Mouse (Mus musculus) liver, embryonic 16.5 days (tissue): ENCODE measurements at regions not wholly inside any gene's neighbourhood (a gene's known extent, or its start where the extent isn't known, plus 50 kb on each side); places are given as distances from the start of the nearest gene placed in this dataset.

ENCODE experiments used
- ATAC-seq: fragments of 200-750 bp; cut with Nextera tagmentation; 2 replicates; pipeline ENCODE4 v1.8.0; 2017; ENCODE audit warnings: low read depth, mild to moderate bottlenecking, moderate number of reproducible peaks, moderate library complexity
- H3K27ac ChIP-seq: fragments of 300-500 bp; sonication (generic); 2 replicates; pipeline ENCODE4 v1.5.1; 2014; ENCODE audit warnings: mild to moderate bottlenecking, low read length
- H3K27me3 ChIP-seq: fragments of 300-500 bp; sonication (generic); 2 replicates; pipeline ENCODE4 v1.6.1; 2014; ENCODE audit warnings: low read depth, low read length, mixed read lengths; ENCODE audit not compliant: control insufficient read depth, insufficient read depth
- H3K36me3 ChIP-seq: fragments of 300-500 bp; sonication (generic); 2 replicates; pipeline ENCODE4 v1.6.1; 2014; ENCODE audit warnings: mild to moderate bottlenecking; ENCODE audit not compliant: control insufficient read depth, insufficient read depth
- H3K4me1 ChIP-seq: fragments of 300-500 bp; sonication (generic); 2 replicates; pipeline ENCODE4 v1.6.1; 2014; ENCODE audit warnings: low read depth, low read length, mixed read lengths; ENCODE audit not compliant: control insufficient read depth
- H3K4me2 ChIP-seq: fragments of 300-500 bp; sonication (generic); 2 replicates; pipeline ENCODE4 v1.6.1; 2014; ENCODE audit warnings: low read depth, low read length, mixed read lengths
- H3K4me3 ChIP-seq: fragments of 300-500 bp; sonication (generic); 2 replicates; pipeline ENCODE4 v1.5.1; 2014; ENCODE audit warnings: low read depth, mild to moderate bottlenecking, low read length
- H3K9ac ChIP-seq: fragments of 300-500 bp; sonication (generic); 2 replicates; pipeline ENCODE4 v1.6.1; 2014; ENCODE audit warnings: low read depth, low read length
- H3K9me3 ChIP-seq: fragments of 300-500 bp; sonication (generic); replicated peaks from 2 replicates; pipeline ENCODE4 v1.6.1; 2016; ENCODE audit warnings: low read length; ENCODE audit not compliant: control insufficient read depth
- WGBS: fragments of 180-500 bp; shearing (Covaris S2); extraction: QIAGEN DNeasy Blood & Tissue Kit; methylation state at CpG from one replicate; pipeline ENCODE4 v1.1.7; 2014; ENCODE audit not compliant: insufficient replicate concordance; 5-methylcytosine and 5-hydroxymethylcytosine counted together

- no peak for ATAC-seq
- Histone ChIP-seq H3K4me3 (no peak overlapping the region), H3K27me3 (no peaks in the 10 kb centered on the region), H3K9ac (no peak overlapping the region), H3K4me1 (no peaks in the 10 kb centered on the region), H3K36me3 (no peaks in the 10 kb centered on the region), H3K27ac (no peak overlapping the region), H3K4me2 (no peak overlapping the region), H3K9me3 (no peaks in the 10 kb centered on the region)
- WGBS = 46% methylated on average over 2 of the region's 2 CpGs
Measured at GRCm38 (mm10) chr13:35402856-35403255, 256.8 kb upstream of the Cdyl start.

- Histone ChIP-seq H3K9me3 (no peaks in the 10 kb centered on the region), H3K4me2 (no peak overlapping the region), H3K27ac (no peak overlapping the region), H3K36me3 (no peaks in the 10 kb centered on the region), H3K27me3 (no peaks in the 10 kb centered on the region), H3K4me1 (no peaks in the 10 kb centered on the region), H3K4me3 (no peak overlapping the region), H3K9ac (no peak overlapping the region)
- ATAC-seq = no peak
- 57% methylated on average over 5 of the region's 5 CpGs for WGBS
Measured at GRCm38 (mm10) chr13:35404428-35404827, 255.2 kb upstream of the Cdyl start.

- no peaks in the 10 kb centered on the region for H3K36me3 ChIP-seq
- no peak overlapping the region for H3K27ac ChIP-seq
- H3K27me3 ChIP-seq = no peaks in the 10 kb centered on the region
- no peaks in the 10 kb centered on the region for H3K9me3 ChIP-seq
- 50% methylated on average over 1 of the region's 1 CpGs for WGBS
- ATAC-seq = no peak
- H3K4me2 ChIP-seq = no peak overlapping the region
- no peaks in the 10 kb centered on the region for H3K4me1 ChIP-seq
- no peak overlapping the region for H3K9ac ChIP-seq
- no peak overlapping the region for H3K4me3 ChIP-seq
Measured at GRCm38 (mm10) chr13:35405384-35405783, 254.2 kb upstream of the Cdyl start.

GRCm38 (mm10) chr13:35417500-35417899 lies 242.1 kb upstream of the Cdyl start:
- H3K4me2 ChIP-seq = no peak overlapping the region
- H3K4me3 ChIP-seq = no peak overlapping the region
- no peaks in the 10 kb centered on the region for H3K4me1 ChIP-seq
- ATAC-seq = no peak
- 58% methylated on average over 4 of the region's 4 CpGs for WGBS
- no peaks in the 10 kb centered on the region for H3K36me3 ChIP-seq
- no peaks in the 10 kb centered on the region for H3K9me3 ChIP-seq
- no peak overlapping the region for H3K9ac ChIP-seq
- H3K27ac ChIP-seq = no peak overlapping the region
- no peaks in the 10 kb centered on the region for H3K27me3 ChIP-seq

- Histone ChIP-seq H3K4me3 (no peak overlapping the region), H3K9me3 (no peaks in the 10 kb centered on the region), H3K4me1 (no peaks in the 10 kb centered on the region), H3K27ac (no peak overlapping the region), H3K4me2 (no peak overlapping the region), H3K36me3 (no peaks in the 10 kb centered on the region), H3K9ac (no peak overlapping the region), H3K27me3 (no peaks in the 10 kb centered on the region)
- 66% methylated on average over 3 of the region's 3 CpGs for WGBS
- ATAC-seq = no peak
Measured at GRCm38 (mm10) chr13:35420076-35420475, 239.6 kb upstream of the Cdyl start.

GRCm38 (mm10) chr13:35426061-35426460 lies 233.6 kb upstream of the Cdyl start:
- H3K9ac ChIP-seq = no peak overlapping the region
- no peak for ATAC-seq
- no peaks in the 10 kb centered on the region for H3K4me1 ChIP-seq
- no peaks in the 10 kb centered on the region for H3K9me3 ChIP-seq
- H3K4me2 ChIP-seq = no peak overlapping the region
- H3K27ac ChIP-seq = no peak overlapping the region
- no peak overlapping the region for H3K4me3 ChIP-seq
- 63% methylated on average over 4 of the region's 4 CpGs for WGBS
- H3K27me3 ChIP-seq = no peaks in the 10 kb centered on the region
- H3K36me3 ChIP-seq = no peaks in the 10 kb centered on the region

GRCm38 (mm10) chr13:35435173-35435572 lies 224.5 kb upstream of the Cdyl start:
- no peak overlapping the region for H3K9ac ChIP-seq
- no peak for ATAC-seq
- H3K4me3 ChIP-seq = no peak overlapping the region
- H3K9me3 ChIP-seq = no peaks in the 10 kb centered on the region
- no peaks in the 10 kb centered on the region for H3K27me3 ChIP-seq
- no peak overlapping the region for H3K27ac ChIP-seq
- no peaks in the 10 kb centered on the region for H3K4me1 ChIP-seq
- no peaks in the 10 kb centered on the region for H3K36me3 ChIP-seq
- 45% methylated on average over 7 of the region's 7 CpGs for WGBS
- H3K4me2 ChIP-seq = no peak overlapping the region

- Histone ChIP-seq H3K9ac (no peak overlapping the region), H3K4me1 (no peaks in the 10 kb centered on the region), H3K27me3 (no peaks in the 10 kb centered on the region), H3K36me3 (no peaks in the 10 kb centered on the region), H3K27ac (no peak overlapping the region), H3K9me3 (no peaks in the 10 kb centered on the region), H3K4me3 (no peak overlapping the region), H3K4me2 (no peak overlapping the region)
- ATAC-seq = no peak
- WGBS = 45% methylated on average over 3 of the region's 3 CpGs
Measured at GRCm38 (mm10) chr13:35447661-35448060, 212.0 kb upstream of the Cdyl start.

GRCm38 (mm10) chr13:35452420-35452819 lies 207.2 kb upstream of the Cdyl start:
- Histone ChIP-seq H3K27ac (no peak overlapping the region), H3K4me2 (no peak overlapping the region), H3K9ac (no peak overlapping the region), H3K9me3 (no peaks in the 10 kb centered on the region), H3K36me3 (no peaks in the 10 kb centered on the region), H3K4me3 (no peak overlapping the region), H3K4me1 (no peaks in the 10 kb centered on the region), H3K27me3 (no peaks in the 10 kb centered on the region)
- ATAC-seq = no peak
- 68% methylated on average over 1 of the region's 1 CpGs for WGBS
